Mouse (Mus musculus) heart, embryonic 16.5 days (tissue): ENCODE results near the gene Itgb6. TPM values are rescaled to one million over a fixed set of nuclear protein-coding genes. Genes with fewer than 3 reads are reported as not detected.

Experiments
- ATAC-seq: fragments of 200-750 bp; cut with Nextera tagmentation; replicated peaks from 2 replicates; pipeline ENCODE4 v1.8.0; 2017; ENCODE audit warnings: moderate number of reproducible peaks; ENCODE audit not compliant: insufficient read depth, low FRiP score; ENCODE audit errors: extremely low read depth
- H3K27ac ChIP-seq: fragments of 300-500 bp; sonication (generic); 2 replicates; pipeline ENCODE4 v1.5.1; 2014; ENCODE audit warnings: mild to moderate bottlenecking, low read length, control low read depth, moderate library complexity
- H3K27me3 ChIP-seq: fragments of 300-500 bp; sonication (generic); 2 replicates; pipeline ENCODE4 v1.6.1; 2014; ENCODE audit warnings: low read length, mixed read lengths; ENCODE audit not compliant: control insufficient read depth, insufficient read depth
- H3K36me3 ChIP-seq: fragments of 300-500 bp; sonication (generic); 2 replicates; pipeline ENCODE4 v1.6.1; 2014; ENCODE audit not compliant: control insufficient read depth, insufficient read depth
- H3K4me1 ChIP-seq: fragments of 300-500 bp; sonication (generic); 2 replicates; pipeline ENCODE4 v1.6.1; 2014; ENCODE audit warnings: low read length, mixed read lengths; ENCODE audit not compliant: control insufficient read depth, insufficient read depth
- H3K4me2 ChIP-seq: fragments of 300-500 bp; sonication (generic); 2 replicates; pipeline ENCODE4 v1.6.1; 2014; ENCODE audit warnings: low read depth, mild to moderate bottlenecking, control low read depth, low read length
- H3K4me3 ChIP-seq: fragments of 300-500 bp; sonication (generic); 2 replicates; pipeline ENCODE4 v1.5.1; 2014; ENCODE audit warnings: mild to moderate bottlenecking, control low read depth, low read length
- H3K9ac ChIP-seq: fragments of 300-500 bp; sonication (generic); 2 replicates; pipeline ENCODE4 v1.6.1; 2014; ENCODE audit warnings: low read length, control low read depth
- H3K9me3 ChIP-seq: fragments of 300-500 bp; sonication (generic); replicated peaks from 2 replicates; pipeline ENCODE4 v1.6.1; 2016; ENCODE audit warnings: low read length; ENCODE audit not compliant: control insufficient read depth
- WGBS: fragments of 180-500 bp; shearing (Covaris S2); extraction: QIAGEN DNeasy Blood & Tissue Kit; methylation state at CpG from one replicate; pipeline ENCODE4 v1.1.7; 2014; 5-methylcytosine and 5-hydroxymethylcytosine counted together
- polyA plus RNA-seq: library from polyadenylated mRNA; unstranded; fragments of >200 nt; fragmentation: Nextera tagmentation; extraction: Ambion mirVana; gene quantifications from 2 replicates; pipeline ENCODE4 v1.2.1, GENCODE M21; 2015

The Itgb6 gene
- 0.28 and 0.67 TPM in 2 replicates for polyA plus RNA-seq

- peak within 1 kb of the TSS; percentile 69 for H3K27ac ChIP-seq
- WGBS, result 39% methylated on average over 14 of the region's 14 CpGs
- no peaks in the 10 kb centered on the region for H3K9me3 ChIP-seq
- peak; percentile 69 for ATAC-seq
- peaks cover 19% of the 10 kb centered on the region for H3K4me1 ChIP-seq
- H3K27me3 ChIP-seq, result no peaks in the 10 kb centered on the region
- no peaks in the 10 kb centered on the region for H3K36me3 ChIP-seq
- H3K4me3 ChIP-seq, result peak within 1 kb of the TSS; percentile 17
- H3K9ac ChIP-seq, result peak within 1 kb of the TSS; percentile 41; the same call in 1 of the 2 replicates
- peak within 1 kb of the TSS; percentile 56 for H3K4me2 ChIP-seq
These were observed at the start of gene Itgb6 for GRCm38 (mm10) chr2:60722514-60722913. TSS of gene Itgb6 (minus strand) at chr2:60722643.

GRCm38 (mm10) chr2:60766420-60766819 is 44.0 kb upstream of the Itgb6 start:
- Histone ChIP-seq H3K9ac (no peak overlapping the region), H3K27me3 (no peaks in the 10 kb centered on the region), H3K4me1 (no peaks in the 10 kb centered on the region), H3K4me2 (no peak overlapping the region), H3K36me3 (peaks cover 31% of the 10 kb centered on the region), H3K4me3 (no peak overlapping the region), H3K9me3 (no peaks in the 10 kb centered on the region), H3K27ac (no peak overlapping the region)
- no peak for ATAC-seq
- WGBS, result 85% methylated on average over 8 of the region's 8 CpGs

- Histone ChIP-seq H3K4me3 (no peak overlapping the region), H3K27me3 (no peaks in the 10 kb centered on the region), H3K9me3 (no peaks in the 10 kb centered on the region), H3K4me1 (no peaks in the 10 kb centered on the region), H3K27ac (no peak overlapping the region), H3K9ac (no peak overlapping the region), H3K4me2 (no peak overlapping the region), H3K36me3 (peaks cover 31% of the 10 kb centered on the region)
- WGBS, result 88% methylated on average over 9 of the region's 9 CpGs
- ATAC-seq, result no peak
These were observed 33.8 kb upstream of the Itgb6 start for GRCm38 (mm10) chr2:60756218-60756617.

GRCm38 (mm10) chr2:60755101-60755500 is 32.7 kb upstream of the Itgb6 start:
- Histone ChIP-seq H3K4me2 (no peak overlapping the region), H3K27me3 (no peaks in the 10 kb centered on the region), H3K4me1 (no peaks in the 10 kb centered on the region), H3K4me3 (no peak overlapping the region), H3K9ac (no peak overlapping the region), H3K9me3 (no peaks in the 10 kb centered on the region), H3K36me3 (peaks cover 28% of the 10 kb centered on the region), H3K27ac (no peak overlapping the region)
- 95% methylated on average over 7 of the region's 7 CpGs for WGBS
- no peak for ATAC-seq

GRCm38 (mm10) chr2:60751274-60751673 is 28.8 kb upstream of the Itgb6 start:
- Histone ChIP-seq H3K9me3 (no peaks in the 10 kb centered on the region), H3K27ac (no peak overlapping the region), H3K27me3 (no peaks in the 10 kb centered on the region), H3K4me1 (peaks cover 12% of the 10 kb centered on the region), H3K9ac (no peak overlapping the region), H3K4me3 (no peak overlapping the region), H3K36me3 (peaks cover 28% of the 10 kb centered on the region), H3K4me2 (no peak overlapping the region)
- WGBS, result 95% methylated on average over 9 of the region's 9 CpGs
- ATAC-seq, result no peak

- 89% methylated on average over 3 of the region's 3 CpGs for WGBS
- no peak overlapping the region for H3K27ac ChIP-seq
- peaks cover 12% of the 10 kb centered on the region for H3K4me1 ChIP-seq
- H3K4me3 ChIP-seq, result no peak overlapping the region
- no peaks in the 10 kb centered on the region for H3K9me3 ChIP-seq
- H3K4me2 ChIP-seq, result no peak overlapping the region
- no peak for ATAC-seq
- H3K9ac ChIP-seq, result no peak overlapping the region
- H3K27me3 ChIP-seq, result no peaks in the 10 kb centered on the region
- H3K36me3 ChIP-seq, result peaks cover 21% of the 10 kb centered on the region
These were observed 28.1 kb upstream of the Itgb6 start for GRCm38 (mm10) chr2:60750591-60750990.

DNA sequence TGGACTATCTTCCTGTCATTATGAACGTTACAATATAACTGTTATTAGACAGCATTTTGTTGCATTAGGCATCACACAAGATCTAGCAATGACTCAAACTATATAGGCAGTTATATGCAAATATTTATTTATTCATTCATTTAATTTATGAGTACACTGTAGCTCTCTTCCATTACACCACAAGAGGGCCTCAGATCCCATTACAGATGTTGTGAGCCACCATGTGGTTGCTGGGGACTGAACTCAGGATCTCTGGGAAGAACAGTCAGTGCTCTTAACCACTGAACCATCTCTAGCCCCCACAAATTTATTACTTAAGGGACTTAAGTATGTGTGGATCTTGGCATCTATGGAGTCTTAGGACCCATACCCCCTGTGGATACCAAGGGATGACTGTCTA is 26.1 kb upstream of the Itgb6 start:
- Histone ChIP-seq H3K4me1 (peaks cover 12% of the 10 kb centered on the region), H3K9ac (no peak overlapping the region), H3K9me3 (no peaks in the 10 kb centered on the region), H3K4me2 (no peak overlapping the region), H3K4me3 (no peak overlapping the region), H3K27ac (no peak overlapping the region), H3K27me3 (no peaks in the 10 kb centered on the region), H3K36me3 (peaks cover 15% of the 10 kb centered on the region)
- 88% methylated on average over 1 of the region's 1 CpGs for WGBS
- ATAC-seq, result no peak

GRCm38 (mm10) chr2:60747590-60747989 is 25.1 kb upstream of the Itgb6 start:
- no peak overlapping the region for H3K4me2 ChIP-seq
- no peaks in the 10 kb centered on the region for H3K27me3 ChIP-seq
- peak overlapping the region; percentile 4; the same call in 1 of the 2 replicates for H3K27ac ChIP-seq
- H3K4me1 ChIP-seq, result peaks cover 12% of the 10 kb centered on the region
- 35% methylated on average over 3 of the region's 3 CpGs for WGBS
- no peak overlapping the region for H3K4me3 ChIP-seq
- no peaks in the 10 kb centered on the region for H3K9me3 ChIP-seq
- peaks cover 12% of the 10 kb centered on the region for H3K36me3 ChIP-seq
- ATAC-seq, result peak; percentile 52
- H3K9ac ChIP-seq, result no peak overlapping the region

DNA sequence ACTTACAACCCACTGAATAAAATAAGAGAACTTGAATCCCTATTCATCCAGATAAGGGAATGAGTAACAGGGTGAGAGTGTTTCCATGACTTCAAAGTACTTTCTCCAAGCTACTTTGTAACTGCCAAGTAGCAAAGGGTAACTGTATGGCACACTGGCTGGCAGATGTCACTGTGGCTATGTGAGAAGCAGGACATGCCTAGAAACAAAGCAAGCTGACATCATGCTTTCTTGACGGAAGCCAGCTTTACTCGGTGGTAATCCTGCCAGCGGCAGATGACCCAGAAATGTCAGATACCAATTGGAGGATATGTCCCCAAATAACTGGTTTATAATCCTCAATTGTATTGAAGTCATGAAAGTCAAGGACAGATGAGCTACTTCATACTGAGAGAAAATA is 22.2 kb upstream of the Itgb6 start:
- H3K36me3 ChIP-seq, result peaks cover 6% of the 10 kb centered on the region
- H3K4me3 ChIP-seq, result no peak overlapping the region
- 43% methylated on average over 3 of the region's 3 CpGs for WGBS
- H3K27ac ChIP-seq, result no peak overlapping the region
- ATAC-seq, result no peak
- H3K27me3 ChIP-seq, result no peaks in the 10 kb centered on the region
- H3K9ac ChIP-seq, result no peak overlapping the region
- no peak overlapping the region for H3K4me2 ChIP-seq
- H3K4me1 ChIP-seq, result peaks cover 12% of the 10 kb centered on the region
- H3K9me3 ChIP-seq, result no peaks in the 10 kb centered on the region
